Mouse (Mus musculus) CH12.LX (cell line): Measurements from ENCODE around the gene 6030408B16Rik. TPM values are rescaled to one million over a fixed set of nuclear protein-coding genes. Genes with fewer than 3 reads are reported as not detected.
A peak's percentile ranks its signal among the peaks of the same experiment; 100 is the strongest.

ENCODE experiments used
- DNase-seq: peaks from one replicate; pipeline ENCODE4 v3.0.0-alpha.2; 2013; ENCODE audit errors: extremely low read depth
- H3K27ac ChIP-seq: 2 replicates; pipeline ENCODE4 v1.5.1; 2012; ENCODE audit warnings: low read depth, mild to moderate bottlenecking, control low read depth, moderate library complexity; ENCODE audit not compliant: insufficient read depth
- H3K27me3 ChIP-seq: replicated peaks from 2 replicates; pipeline ENCODE3; 2012; ENCODE audit warnings: inconsistent platforms
- H3K36me3 ChIP-seq, 2 experiments: replicated peaks in 1 of 2; 2 replicates each; pipeline versions ENCODE3 to v1.6.1; 2012; ENCODE audit warnings: inconsistent platforms in 1 of 2, low read length in 1 of 2, mild to moderate bottlenecking in 1 of 2, mixed read lengths in 1 of 2, moderate library complexity in 1 of 2; ENCODE audit not compliant: control insufficient read depth in 1 of 2, insufficient read depth in 1 of 2
- H3K4me1 ChIP-seq, 2 experiments: 2 replicates each; pipeline ENCODE4 v1.6.1; 2012; ENCODE audit warnings: inconsistent platforms in 1 of 2, moderate library complexity in 1 of 2; ENCODE audit not compliant: insufficient read depth in 2 of 2, control insufficient read depth in 1 of 2
- H3K4me2 ChIP-seq: 2 replicates; pipeline ENCODE4 v1.6.1; 2012; ENCODE audit warnings: low read depth, mild to moderate bottlenecking, control low read depth; ENCODE audit not compliant: poor library complexity, insufficient read depth, severe bottlenecking
- H3K4me3 ChIP-seq, 3 experiments: fragments of 150-350 bp in 1 of 3; sonication (generic) in 1 of 3; replicated peaks in 1 of 3; 2 replicates each; pipeline versions ENCODE3 to v1.5.1; 2011 to 2012; ENCODE audit warnings: low read depth in 2 of 3, low read length in 2 of 3, mild to moderate bottlenecking in 2 of 3, moderate library complexity in 2 of 3, control low read depth in 1 of 3, improper control_type of control experiment in 1 of 3, inconsistent platforms in 1 of 3, mixed read lengths in 1 of 3; ENCODE audit not compliant: poor library complexity in 1 of 3
- H3K79me2 ChIP-seq: replicated peaks from 2 replicates; pipeline ENCODE4 v1.6.1; 2012; ENCODE audit warnings: mild to moderate bottlenecking, moderate library complexity; ENCODE audit not compliant: control insufficient read depth, poor library complexity, insufficient read depth, severe bottlenecking; ENCODE audit errors: extremely low read depth
- H3K9ac ChIP-seq: 2 replicates; pipeline ENCODE4 v1.6.1; 2012; ENCODE audit warnings: low read depth, mild to moderate bottlenecking, control low read depth, moderate library complexity; ENCODE audit not compliant: insufficient read depth
- H3K9me3 ChIP-seq: replicated peaks from 2 replicates; pipeline ENCODE3; 2012; ENCODE audit warnings: low read length, inconsistent platforms, mixed read lengths
- CHD2 ChIP-seq: IDR thresholded peaks from 2 replicates; pipeline ENCODE4 v1.6.1; 2011; ENCODE audit warnings: low read length, improper control_type of control experiment
- CTCF ChIP-seq, 2 experiments: IDR thresholded peaks in 1 of 2; conservative IDR thresholded peaks in 1 of 2; 2 replicates each; pipeline ENCODE4 v1.5.1; 2011 to 2012; ENCODE audit warnings: low read depth in 2 of 2, low read length in 2 of 2, improper control_type of control experiment in 1 of 2, inconsistent platforms in 1 of 2, mild to moderate bottlenecking in 1 of 2, moderate library complexity in 1 of 2
- E2F4 ChIP-seq: IDR thresholded peaks from 2 replicates; pipeline ENCODE4 v1.6.1; 2011; ENCODE audit warnings: low read depth, low read length, improper control_type of control experiment; ENCODE audit not compliant: insufficient replicate concordance
- ELF1 ChIP-seq: IDR thresholded peaks from 2 replicates; pipeline ENCODE4 v1.6.1; 2014; ENCODE audit warnings: low read depth, mild to moderate bottlenecking, inconsistent platforms, low read length, improper control_type of control experiment
- EP300 ChIP-seq: IDR thresholded peaks from 2 replicates; pipeline ENCODE4 v1.6.1; 2011; ENCODE audit warnings: low read length, improper control_type of control experiment
- ETS1 ChIP-seq: conservative IDR thresholded peaks from 2 replicates; pipeline ENCODE4 v1.6.1; 2012; ENCODE audit warnings: low read depth, mild to moderate bottlenecking, inconsistent platforms, low read length, improper control_type of control experiment, moderate library complexity
- GABPA ChIP-seq: IDR thresholded peaks from 2 replicates; pipeline ENCODE4 v1.6.1; 2012; ENCODE audit warnings: low read depth, low read length, improper control_type of control experiment, inconsistent platforms; ENCODE audit not compliant: insufficient replicate concordance
- HCFC1 ChIP-seq: IDR thresholded peaks from 2 replicates; pipeline ENCODE4 v1.6.1; 2012; ENCODE audit warnings: low read depth, mild to moderate bottlenecking, inconsistent platforms, low read length, improper control_type of control experiment
- IRF4 ChIP-seq: IDR thresholded peaks from 2 replicates; pipeline ENCODE4 v1.6.1; 2014; ENCODE audit warnings: low read depth, mild to moderate bottlenecking, inconsistent platforms, low read length, improper control_type of control experiment
- JUN ChIP-seq: IDR thresholded peaks from 2 replicates; pipeline ENCODE4 v1.6.1; 2011; ENCODE audit warnings: low read depth, mild to moderate bottlenecking, low read length, improper control_type of control experiment, moderate library complexity; ENCODE audit not compliant: insufficient read depth
- JUND ChIP-seq: conservative IDR thresholded peaks from 2 replicates; pipeline ENCODE4 v1.6.1; 2011; ENCODE audit warnings: low read depth, low read length, improper control_type of control experiment
- MAFK ChIP-seq: IDR thresholded peaks from 2 replicates; pipeline ENCODE4 v1.6.1; 2011; ENCODE audit warnings: low read length, improper control_type of control experiment; ENCODE audit not compliant: insufficient replicate concordance
- MEF2A ChIP-seq: IDR thresholded peaks from 2 replicates; pipeline ENCODE4 v1.6.1; 2014; ENCODE audit warnings: low read depth, mild to moderate bottlenecking, inconsistent platforms, low read length, improper control_type of control experiment, borderline replicate concordance
- MXI1 ChIP-seq: IDR thresholded peaks from 2 replicates; pipeline ENCODE4 v1.6.1; 2011; ENCODE audit warnings: mild to moderate bottlenecking, low read depth, low read length, improper control_type of control experiment
- MYC ChIP-seq: IDR thresholded peaks from 2 replicates; pipeline ENCODE4 v1.6.1; 2011; ENCODE audit warnings: low read depth, mild to moderate bottlenecking, improper control_type of control experiment, low read length
- NELFE ChIP-seq: IDR thresholded peaks from 2 replicates; pipeline ENCODE4 v1.6.1; 2011; ENCODE audit warnings: low read depth, low read length, improper control_type of control experiment
- NRF1 ChIP-seq: IDR thresholded peaks from 2 replicates; pipeline ENCODE4 v1.6.1; 2014; ENCODE audit warnings: low read depth, mild to moderate bottlenecking, inconsistent platforms, low read length, improper control_type of control experiment, moderate library complexity
- PAX5 ChIP-seq: IDR thresholded peaks from 2 replicates; pipeline ENCODE4 v1.6.1; 2012; ENCODE audit warnings: low read length, inconsistent platforms, mixed read lengths
- POLR2A ChIP-seq: IDR thresholded peaks from 2 replicates; pipeline ENCODE4 v1.6.1; 2011; ENCODE audit warnings: low read depth, mild to moderate bottlenecking, improper control_type of control experiment, low read length
- RAD21 ChIP-seq: IDR thresholded peaks from 2 replicates; pipeline ENCODE4 v1.6.1; 2011; ENCODE audit warnings: low read depth, mild to moderate bottlenecking, low read length, improper control_type of control experiment, moderate library complexity
- RCOR1 ChIP-seq: conservative IDR thresholded peaks from 2 replicates; pipeline ENCODE4 v1.6.1; 2012; ENCODE audit warnings: low read depth, mild to moderate bottlenecking, inconsistent platforms, low read length, improper control_type of control experiment
- SIN3A ChIP-seq: IDR thresholded peaks from 2 replicates; pipeline ENCODE4 v1.6.1; 2012; ENCODE audit warnings: low read length, improper control_type of control experiment, inconsistent platforms
- SMC3 ChIP-seq: IDR thresholded peaks from 2 replicates; pipeline ENCODE4 v1.6.1; 2011; ENCODE audit warnings: low read depth, low read length, improper control_type of control experiment
- TBP ChIP-seq: conservative IDR thresholded peaks from 2 replicates; pipeline ENCODE4 v1.6.1; 2011; ENCODE audit warnings: low read depth, low read length, improper control_type of control experiment
- TCF12 ChIP-seq: IDR thresholded peaks from 2 replicates; pipeline ENCODE4 v1.6.1; 2014; ENCODE audit warnings: low read depth, mild to moderate bottlenecking, inconsistent platforms, low read length, improper control_type of control experiment
- UBTF ChIP-seq: IDR thresholded peaks from 2 replicates; pipeline ENCODE4 v1.6.1; 2012; ENCODE audit warnings: low read depth, mild to moderate bottlenecking, inconsistent platforms, low read length, improper control_type of control experiment, moderate library complexity
- USF1 ChIP-seq: IDR thresholded peaks from 2 replicates; pipeline ENCODE4 v1.6.1; 2014; ENCODE audit warnings: low read depth, mild to moderate bottlenecking, inconsistent platforms, low read length, improper control_type of control experiment
- USF2 ChIP-seq: conservative IDR thresholded peaks from 2 replicates; pipeline ENCODE4 v1.6.1; 2011; ENCODE audit warnings: low read depth, low read length, improper control_type of control experiment
- ZC3H11A ChIP-seq: IDR thresholded peaks from 2 replicates; pipeline ENCODE4 v1.6.1; 2012; ENCODE audit warnings: low read depth, mild to moderate bottlenecking, inconsistent platforms, low read length, improper control_type of control experiment
- ZKSCAN1 ChIP-seq: IDR thresholded peaks from 2 replicates; pipeline ENCODE4 v1.6.1; 2012; ENCODE audit warnings: low read depth, inconsistent platforms, low read length, improper control_type of control experiment, borderline replicate concordance
- ZMIZ1 ChIP-seq: IDR thresholded peaks from 2 replicates; pipeline ENCODE4 v1.6.1; 2012; ENCODE audit warnings: low read depth, mild to moderate bottlenecking, inconsistent platforms, low read length, improper control_type of control experiment
- ZNF384 ChIP-seq: IDR thresholded peaks from 2 replicates; pipeline ENCODE4 v1.6.1; 2012; ENCODE audit warnings: low read depth, low read length, improper control_type of control experiment, inconsistent platforms
- dilution Hi-C: fragments of 300-500 bp; cut with MboI; formaldehyde crosslinking; loops from 2 replicates; pipeline ENCODE4 v1.14.3; 2020; ENCODE audit warnings: low sequenced_read_pairs; ENCODE audit not compliant: extremely low pct_unique_long_range_greater_than_20kb, extremely low pct_ligation_motif_present
- in situ Hi-C: fragments of 300-500 bp; cut with MboI; formaldehyde crosslinking; loops from 3 replicates; pipeline ENCODE4 v1.14.3; 2019; ENCODE audit warnings: low sequenced_read_pairs, low pct_ligation_motif_present, low pct_unique_long_range_greater_than_20kb, mixed read lengths
- polyA plus RNA-seq: library from polyadenylated mRNA; unstranded; fragments of >175 nt; gene quantifications from 2 replicates; pipeline ENCODE4 v1.2.1, GENCODE M21; 2012; ENCODE audit warnings: low read depth; ENCODE audit not compliant: insufficient read length
- total RNA-seq, 2 experiments: library from RNA; depleted of rRNA; stranded (reverse); fragments of 300-350 nt in 1 of 2; fragments of >200 nt in 1 of 2; gene quantifications; 2 replicates each; pipeline ENCODE4 v1.2.3; 2012 to 2014

The 6030408B16Rik gene
- total and polyA plus RNA-seq, 3 experiments: 0.13 to 0.17 TPM; not detected in 1

- Histone ChIP-seq H3K4me3 (no peak overlapping the region), H3K27ac (no peak overlapping the region), H3K9ac (no peak overlapping the region), H3K9me3 (no peaks in the 10 kb centered on the region), H3K36me3 (no peaks in the 10 kb centered on the region), H3K27me3 (peaks cover 81% of the 10 kb centered on the region), H3K4me2 (no peak overlapping the region), H3K79me2 (no peaks in the 10 kb centered on the region), H3K4me1 (no peaks in the 10 kb centered on the region)
- no peak for TF ChIP-seq CTCF (conservative IDR thresholded peaks at IDR 0.05 in 1 of 2, IDR thresholded peaks at IDR 0.05 in 1 of 2; ENCODE audit: low read depth in 2 of 2, low read length in 2 of 2)
- no peak for TF ChIP-seq ELF1
- no peak for TF ChIP-seq MAFK
- TF ChIP-seq POLR2A: no peak
- TF ChIP-seq CHD2: no peak
- TF ChIP-seq ZC3H11A: no peak
- no peak for TF ChIP-seq ETS1
- TF ChIP-seq E2F4: no peak
- no peak for TF ChIP-seq UBTF
- TF ChIP-seq RAD21: no peak
- no peak for TF ChIP-seq ZNF384
- no peak for TF ChIP-seq SIN3A
- no peak for TF ChIP-seq GABPA
- no peak for TF ChIP-seq SMC3
- no peak for TF ChIP-seq MXI1
- TF ChIP-seq USF1: no peak
- TF ChIP-seq NRF1: no peak
- no peak for TF ChIP-seq PAX5
- no peak for TF ChIP-seq IRF4
- no peak for TF ChIP-seq NELFE
- DNase-seq: no peak
- dilution Hi-C loops: no loop called here
- in situ Hi-C loops: loop anchor here (5.0 to 10.0 kb wide), 2 partner anchors 436 to 644 kb away; no protein-coding TSS in a partner anchor
These were observed 45.3 kb downstream of the 6030408B16Rik start for GRCm38 (mm10) chr15:101338359-101338758.

- no peak overlapping the region for H3K9ac ChIP-seq
- H3K27ac ChIP-seq: no peak overlapping the region
- no peak overlapping the region for H3K4me2 ChIP-seq
- in situ Hi-C loops (loop anchor here (5.0 to 10.0 kb wide), 2 partner anchors 435 to 643 kb away; no protein-coding TSS in a partner anchor), dilution Hi-C loops (no loop called here)
- peak; percentile 92 for DNase-seq
- no peak overlapping the region for H3K4me3 ChIP-seq
- no peaks in the 10 kb centered on the region for H3K79me2 ChIP-seq
- no peaks in the 10 kb centered on the region for H3K36me3 ChIP-seq
- H3K9me3 ChIP-seq: no peaks in the 10 kb centered on the region
- no peaks in the 10 kb centered on the region for H3K4me1 ChIP-seq
- peaks cover 78% of the 10 kb centered on the region for H3K27me3 ChIP-seq
- TF ChIP-seq ZMIZ1 (no peak), TCF12 (no peak), EP300 (no peak), HCFC1 (no peak), USF2 (no peak), ETS1 (no peak), TBP (no peak), SMC3 (peak; percentile 94), GABPA (no peak), E2F4 (no peak), CTCF (conservative IDR thresholded peaks at IDR 0.05 in 1 of 2, IDR thresholded peaks at IDR 0.05 in 1 of 2; ENCODE audit: low read depth in 2 of 2, low read length in 2 of 2) (peak; percentile 76 to 99), NELFE (peak; percentile 45; the same call in 1 of the 2 replicates), RAD21 (peak; percentile 99), POLR2A (no peak), RCOR1 (no peak), MEF2A (no peak), JUND (no peak), JUN (no peak), ZKSCAN1 (no peak), UBTF (no peak), MYC (no peak), MXI1 (no peak), USF1 (no peak)
These were observed 46.5 kb downstream of the 6030408B16Rik start for GRCm38 (mm10) chr15:101339537-101339936.
